Mouse (Mus musculus) testis, adult 2 months (tissue): ENCODE results near the gene B4galt1. TPM values are rescaled to one million over a fixed set of nuclear protein-coding genes. Genes with fewer than 3 reads are reported as not detected.

Experiments used
- H3K27ac ChIP-seq: fragments of 200-500 bp; 2 replicates; pipeline ENCODE4 v1.5.1; 2012; ENCODE audit warnings: low read depth, low read length; ENCODE audit not compliant: control insufficient read depth, insufficient read depth
- H3K27me3 ChIP-seq: fragments of 200-500 bp; 2 replicates; pipeline ENCODE4 v1.6.1; 2012; ENCODE audit warnings: mild to moderate bottlenecking, low read length, moderate library complexity; ENCODE audit not compliant: control insufficient read depth, insufficient read depth
- H3K36me3 ChIP-seq: fragments of 200-500 bp; 2 replicates; pipeline ENCODE4 v1.6.1; 2012; ENCODE audit warnings: mild to moderate bottlenecking, low read length; ENCODE audit not compliant: control insufficient read depth, insufficient read depth
- H3K4me1 ChIP-seq: fragments of 200-500 bp; 2 replicates; pipeline ENCODE4 v1.6.1; 2012; ENCODE audit warnings: low read length; ENCODE audit not compliant: control insufficient read depth, insufficient read depth
- H3K4me3 ChIP-seq: fragments of 200-500 bp; 2 replicates; pipeline ENCODE4 v1.5.1; 2012; ENCODE audit warnings: low read depth, mild to moderate bottlenecking, low read length, moderate library complexity, mixed read lengths; ENCODE audit not compliant: control insufficient read depth
- CTCF ChIP-seq: fragments of 200-500 bp; IDR thresholded peaks from 2 replicates; pipeline ENCODE4 v1.5.1; 2012; ENCODE audit warnings: low read depth, mild to moderate bottlenecking, inconsistent platforms, low read length, moderate library complexity; ENCODE audit not compliant: control insufficient read depth, insufficient read depth, insufficient replicate concordance
- POLR2A ChIP-seq: fragments of 200-500 bp; IDR thresholded peaks from 2 replicates; pipeline ENCODE4 v1.6.1; 2012; ENCODE audit warnings: low read depth, mild to moderate bottlenecking, inconsistent platforms, low read length, moderate library complexity; ENCODE audit not compliant: control insufficient read depth
- polyA plus RNA-seq: library from polyadenylated mRNA; depleted of rRNA; stranded (reverse); fragments of >200 nt; gene quantifications from 2 replicates; pipeline ENCODE4 v1.2.3, GENCODE M21; 2012

Gene B4galt1
- polyA plus RNA-seq, 1 experiment = 10.3 TPM

DNA sequence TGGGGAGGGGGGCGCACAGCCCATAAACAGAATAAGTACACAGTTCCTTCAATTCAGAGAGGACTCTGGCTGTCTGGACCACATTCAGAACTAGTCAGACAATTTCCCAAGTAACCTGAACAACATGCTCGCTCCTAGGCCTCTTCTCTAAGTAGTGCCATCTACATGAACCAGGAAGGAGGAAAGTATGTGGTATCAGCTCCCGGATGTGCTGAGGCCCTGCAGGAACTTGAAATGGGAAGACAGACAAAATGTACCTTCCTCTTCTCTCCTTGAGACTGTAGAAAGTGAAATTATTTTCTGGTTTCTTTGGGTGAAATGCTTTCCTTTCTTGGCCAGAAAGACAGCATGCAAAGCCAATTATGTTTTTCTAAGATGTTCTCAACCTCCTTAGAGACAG, 38.7 kb downstream of the B4galt1 start:
- no peaks in the 10 kb centered on the region for H3K36me3 ChIP-seq
- TF ChIP-seq POLR2A (no peak), CTCF (no peak)
- H3K4me1 ChIP-seq = peaks cover 2% of the 10 kb centered on the region; the same call in 1 of the 2 replicates
- H3K27ac ChIP-seq = no peak overlapping the region
- H3K4me3 ChIP-seq = no peak overlapping the region
- H3K27me3 ChIP-seq = no peaks in the 10 kb centered on the region

DNA sequence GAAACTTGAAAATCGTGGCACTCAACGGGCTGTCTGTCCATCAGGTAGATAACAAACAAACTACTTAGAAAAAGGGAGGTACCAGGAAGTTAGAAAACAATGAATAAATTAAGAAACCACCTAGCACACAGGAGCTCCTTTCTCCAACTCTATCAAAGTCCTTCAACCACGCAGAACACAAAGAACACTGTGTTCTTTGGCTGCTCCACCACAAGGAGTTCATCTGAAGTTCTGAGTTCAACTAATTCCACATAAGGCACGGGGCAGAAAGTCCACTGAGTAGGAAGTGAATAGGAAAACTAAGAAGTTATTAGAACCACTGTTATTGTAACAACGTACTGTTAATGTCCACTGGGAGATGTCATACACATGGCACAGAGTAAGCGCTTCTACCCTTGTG, 39.4 kb downstream of the B4galt1 start:
- H3K36me3 ChIP-seq = no peaks in the 10 kb centered on the region
- no peaks in the 10 kb centered on the region for H3K27me3 ChIP-seq
- TF ChIP-seq POLR2A = no peak
- TF ChIP-seq CTCF = no peak
- peaks cover 2% of the 10 kb centered on the region; the same call in 1 of the 2 replicates for H3K4me1 ChIP-seq
- H3K4me3 ChIP-seq = no peak overlapping the region
- peak overlapping the region; percentile 55 for H3K27ac ChIP-seq

DNA sequence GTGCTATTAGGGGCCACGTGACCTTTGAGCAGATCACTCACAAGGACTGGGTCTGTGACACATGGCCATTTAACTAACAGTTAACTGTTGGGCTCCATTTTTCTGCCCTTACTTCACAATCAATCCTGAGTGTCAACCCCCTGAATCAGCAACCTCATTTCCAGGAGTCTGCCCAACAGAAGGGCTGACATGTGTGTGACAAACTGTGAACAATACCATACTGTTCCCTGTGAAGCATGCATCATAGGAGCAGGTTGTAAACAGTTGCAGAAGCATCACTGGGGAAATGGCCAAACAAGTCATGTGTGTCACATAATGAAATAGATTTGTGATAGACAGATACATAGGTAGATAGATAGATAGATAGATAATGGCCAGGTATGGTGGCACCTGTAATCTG, 40.9 kb downstream of the B4galt1 start:
- no peak for TF ChIP-seq CTCF
- TF ChIP-seq POLR2A = no peak
- Histone ChIP-seq H3K4me1 (peaks cover 2% of the 10 kb centered on the region; the same call in 1 of the 2 replicates), H3K27ac (no peak overlapping the region), H3K4me3 (no peak overlapping the region), H3K36me3 (no peaks in the 10 kb centered on the region), H3K27me3 (no peaks in the 10 kb centered on the region)

DNA sequence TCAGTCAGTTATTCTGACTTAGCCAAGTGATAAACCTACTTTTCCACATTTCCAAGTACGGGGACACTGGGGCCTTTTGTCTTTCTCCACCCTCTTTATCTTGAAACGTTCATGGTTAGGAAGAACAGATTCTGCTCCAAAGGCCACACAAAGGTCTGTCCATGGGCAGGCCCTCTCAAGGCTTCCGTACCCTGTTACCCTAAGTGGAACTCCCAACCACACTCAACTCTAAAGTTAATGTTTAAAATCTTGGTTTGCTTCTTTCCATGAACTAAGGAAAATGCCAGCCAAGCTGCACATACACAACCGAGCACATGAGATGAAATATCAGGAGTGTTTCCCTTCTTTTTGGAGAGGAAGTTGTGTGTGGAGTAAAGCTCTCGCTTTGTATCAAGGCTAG, 43.3 kb downstream of the B4galt1 start:
- TF ChIP-seq CTCF (no peak), POLR2A (no peak)
- Histone ChIP-seq H3K4me3 (no peak overlapping the region), H3K27me3 (no peaks in the 10 kb centered on the region), H3K27ac (no peak overlapping the region), H3K4me1 (peaks cover 2% of the 10 kb centered on the region; the same call in 1 of the 2 replicates), H3K36me3 (no peaks in the 10 kb centered on the region)

DNA sequence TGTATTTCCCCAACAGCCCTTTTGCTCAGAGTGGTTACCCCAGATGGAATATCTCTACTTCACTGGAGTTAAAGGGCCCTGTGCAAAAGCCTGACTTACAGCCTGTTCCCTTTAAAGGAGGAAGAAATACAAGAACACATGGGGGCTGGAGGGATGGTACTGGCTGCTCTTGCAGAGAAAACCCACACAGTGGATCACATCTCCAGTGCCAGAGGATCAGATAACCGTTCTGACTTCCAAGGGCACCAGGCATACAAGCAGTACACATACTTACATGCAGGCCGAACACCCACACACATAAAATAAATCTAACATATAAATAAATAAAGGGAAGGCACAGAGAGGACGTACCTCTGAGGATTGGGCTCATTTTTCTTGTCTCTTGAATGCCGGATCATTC, 46.4 kb downstream of the B4galt1 start:
- H3K27ac ChIP-seq = no peak overlapping the region
- no peaks in the 10 kb centered on the region for H3K36me3 ChIP-seq
- H3K4me3 ChIP-seq = no peak overlapping the region
- TF ChIP-seq POLR2A (no peak), CTCF (no peak)
- H3K4me1 ChIP-seq = no peaks in the 10 kb centered on the region
- no peaks in the 10 kb centered on the region for H3K27me3 ChIP-seq

DNA sequence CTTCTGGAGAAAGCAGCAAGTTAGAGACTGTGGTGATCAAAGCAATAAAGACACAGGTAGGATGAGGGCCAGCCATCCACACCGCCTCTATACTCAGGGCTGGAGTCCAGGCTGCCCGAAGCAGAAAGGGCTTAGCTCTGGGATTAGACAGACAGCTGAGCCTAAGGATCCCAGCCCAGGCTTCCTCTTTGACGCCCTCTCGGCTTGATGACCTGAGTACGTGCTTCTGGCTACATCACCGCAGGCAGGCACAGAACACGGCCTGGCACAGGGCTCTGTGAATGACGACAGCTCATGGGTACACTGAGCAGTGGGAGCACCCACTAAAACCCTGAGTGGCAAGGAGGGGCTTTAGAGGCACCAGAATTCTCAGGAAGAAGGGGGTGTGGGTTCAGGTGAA, 48.4 kb downstream of the B4galt1 start:
- H3K27me3 ChIP-seq = no peaks in the 10 kb centered on the region
- no peak overlapping the region for H3K27ac ChIP-seq
- H3K4me1 ChIP-seq = no peaks in the 10 kb centered on the region
- no peak for TF ChIP-seq CTCF
- no peak for TF ChIP-seq POLR2A
- no peaks in the 10 kb centered on the region for H3K36me3 ChIP-seq
- H3K4me3 ChIP-seq = no peak overlapping the region

DNA sequence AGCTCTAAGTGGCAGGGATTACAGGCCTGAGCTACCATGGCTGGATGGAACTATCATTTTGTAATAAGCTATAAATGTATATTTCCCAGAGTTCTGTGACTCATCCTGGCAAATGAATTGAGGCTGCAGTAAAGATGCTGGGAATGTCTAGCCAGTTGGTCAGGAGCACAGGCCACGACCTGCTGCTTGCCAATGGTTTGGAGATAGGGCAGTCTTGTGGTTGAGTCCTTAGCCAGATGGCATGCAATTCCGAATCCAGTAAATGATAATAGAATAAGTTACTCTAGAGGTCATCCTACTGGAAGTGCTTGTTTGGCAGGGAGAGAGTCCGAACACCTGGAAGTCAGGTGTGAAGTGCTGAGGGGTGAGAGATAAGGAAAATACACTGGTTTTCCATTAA, 51.0 kb downstream of the B4galt1 start:
- Histone ChIP-seq H3K27ac (no peak overlapping the region), H3K27me3 (no peaks in the 10 kb centered on the region), H3K4me3 (no peak overlapping the region), H3K36me3 (no peaks in the 10 kb centered on the region), H3K4me1 (no peaks in the 10 kb centered on the region)
- TF ChIP-seq CTCF = no peak
- TF ChIP-seq POLR2A = no peak

DNA sequence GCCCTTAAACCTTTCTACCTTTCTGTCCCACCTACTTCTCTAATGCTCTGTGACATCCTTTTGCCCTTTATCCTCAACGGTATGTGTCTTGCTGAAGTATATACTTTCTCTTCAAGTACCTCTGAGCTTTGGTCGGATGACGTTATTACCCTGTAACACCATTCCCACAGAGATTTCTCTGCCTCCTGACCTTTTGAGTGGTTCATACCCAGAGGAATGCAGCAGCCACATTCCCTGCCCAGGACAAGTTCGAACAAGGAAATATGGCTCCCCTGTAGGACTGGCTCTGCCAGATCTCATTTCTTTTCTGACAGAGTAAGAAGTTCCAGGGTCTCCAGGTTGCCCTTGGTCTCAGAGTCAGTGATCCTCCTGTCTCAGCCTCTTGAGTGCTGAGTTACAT, 51.9 kb downstream of the B4galt1 start:
- H3K36me3 ChIP-seq = no peaks in the 10 kb centered on the region
- no peak overlapping the region for H3K27ac ChIP-seq
- H3K4me1 ChIP-seq = no peaks in the 10 kb centered on the region
- TF ChIP-seq CTCF = no peak
- TF ChIP-seq POLR2A = no peak
- no peak overlapping the region for H3K4me3 ChIP-seq
- H3K27me3 ChIP-seq = no peaks in the 10 kb centered on the region
